Mouse (Mus musculus) midbrain, embryonic 11.5 days (tissue): Measurements from ENCODE around the gene Zfp740. TPM values are rescaled to one million over a fixed set of nuclear protein-coding genes. Genes with fewer than 3 reads are reported as not detected.

ENCODE experiments used
- ATAC-seq: fragments of 200-750 bp; cut with Nextera tagmentation; 2 replicates; pipeline ENCODE4 v1.8.0; 2017; ENCODE audit warnings: moderate TSS enrichment, moderate library complexity; ENCODE audit not compliant: low FRiP score
- DNase-seq: peaks from one replicate; pipeline ENCODE4 v3.0.0; 2015; ENCODE audit warnings: low spot score; ENCODE audit errors: missing footprints
- H3K27ac ChIP-seq: fragments of 300-500 bp; sonication (generic); 2 replicates; pipeline ENCODE4 v1.5.1; 2014; ENCODE audit warnings: low read depth, low read length
- H3K27me3 ChIP-seq: fragments of 300-500 bp; sonication (generic); 2 replicates; pipeline ENCODE4 v1.6.1; 2014; ENCODE audit warnings: mild to moderate bottlenecking, low read length, moderate library complexity, mixed read lengths; ENCODE audit not compliant: control insufficient read depth, insufficient read depth
- H3K36me3 ChIP-seq: fragments of 300-500 bp; sonication (generic); 2 replicates; pipeline ENCODE4 v1.6.1; 2014; ENCODE audit warnings: mild to moderate bottlenecking, low read length, moderate library complexity, mixed read lengths; ENCODE audit not compliant: control insufficient read depth, insufficient read depth
- H3K4me1 ChIP-seq: fragments of 300-500 bp; sonication (generic); 2 replicates; pipeline ENCODE4 v1.6.1; 2014; ENCODE audit warnings: low read length; ENCODE audit not compliant: control insufficient read depth, insufficient read depth
- H3K4me2 ChIP-seq: fragments of 300-500 bp; sonication (generic); 2 replicates; pipeline ENCODE4 v1.6.1; 2014; ENCODE audit warnings: mild to moderate bottlenecking, moderate library complexity
- H3K4me3 ChIP-seq: fragments of 300-500 bp; sonication (generic); 2 replicates; pipeline ENCODE4 v1.5.1; 2014; ENCODE audit warnings: low read depth, low read length
- H3K9ac ChIP-seq: fragments of 300-500 bp; sonication (generic); 2 replicates; pipeline ENCODE4 v1.6.1; 2014; ENCODE audit warnings: low read length
- H3K9me3 ChIP-seq: fragments of 300-500 bp; sonication (generic); 2 replicates; pipeline ENCODE4 v1.6.1; 2016; ENCODE audit warnings: low read length; ENCODE audit not compliant: control insufficient read depth
- WGBS: fragments of 180-500 bp; shearing (Covaris S2); extraction: QIAGEN DNeasy Blood & Tissue Kit; methylation state at CpG from one replicate; pipeline ENCODE4 v1.1.7; 2014; 5-methylcytosine and 5-hydroxymethylcytosine counted together
- polyA plus RNA-seq: library from polyadenylated mRNA; unstranded; fragments of >200 nt; fragmentation: Nextera tagmentation; extraction: Ambion mirVana; gene quantifications from 2 replicates; pipeline ENCODE4 v1.2.1, GENCODE M21; 2014

Zfp740 gene
- polyA plus RNA-seq, 1 experiment from 2014 or later = 61.1 TPM

DNA sequence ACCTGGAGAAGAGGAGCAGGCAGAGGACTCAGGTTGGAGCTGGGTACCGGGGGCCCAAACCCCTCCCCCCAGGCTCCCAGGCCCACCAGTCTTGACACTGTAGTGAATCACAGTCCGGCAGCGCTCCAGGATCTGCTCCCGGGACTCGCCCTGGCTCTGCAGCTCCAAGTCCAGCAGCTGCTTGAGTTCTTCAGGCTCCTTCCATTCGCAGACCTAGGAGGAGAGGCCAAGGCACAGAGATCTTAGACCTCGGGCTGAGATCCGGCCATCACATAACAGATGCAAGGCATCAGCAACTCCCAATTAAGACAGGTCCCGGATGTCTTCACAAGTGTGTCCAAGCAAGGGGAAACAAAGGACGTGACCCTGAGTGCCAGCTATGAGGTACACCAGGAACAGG lies 15.0 kb upstream of the Zfp740 start:
- Histone ChIP-seq H3K4me3 (no peak overlapping the region), H3K27ac (no peak overlapping the region)
- no peak for ATAC-seq

DNA sequence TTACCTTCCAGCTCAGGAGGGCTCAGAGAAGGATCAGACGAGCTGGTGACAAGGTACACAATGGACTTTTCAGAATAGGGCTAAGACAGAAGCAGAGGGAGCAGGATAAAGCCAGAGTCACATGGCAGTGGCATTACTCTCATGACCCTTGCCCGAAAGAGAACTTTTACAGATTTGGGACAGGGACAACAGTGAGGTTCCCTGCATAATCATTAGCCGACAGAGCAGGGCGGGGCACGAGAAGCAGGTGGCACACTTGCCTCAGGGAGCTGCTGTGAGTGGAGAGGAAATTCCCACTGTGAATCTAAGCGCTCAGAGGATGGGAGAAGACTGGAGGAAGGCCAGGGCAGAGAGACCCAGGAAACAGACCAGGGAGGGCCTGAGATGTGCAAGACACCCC lies 14.2 kb upstream of the Zfp740 start:
- DNase-seq = no peak
- Histone ChIP-seq H3K9ac (no peak overlapping the region), H3K4me3 (no peak overlapping the region), H3K27ac (no peak overlapping the region), H3K36me3 (no peaks in the 10 kb centered on the region), H3K4me1 (no peaks in the 10 kb centered on the region; the same call in 1 of the 2 replicates), H3K27me3 (no peaks in the 10 kb centered on the region), H3K4me2 (no peak overlapping the region), H3K9me3 (no peaks in the 10 kb centered on the region)
- no peak for ATAC-seq
- WGBS = 53% methylated on average over 6 of the region's 6 CpGs

More for the DNA sequence above, 15.0 kb upstream of the Zfp740 start:
- H3K9ac ChIP-seq = no peak overlapping the region
- 91% methylated on average over 10 of the region's 10 CpGs for WGBS
- H3K36me3 ChIP-seq = no peaks in the 10 kb centered on the region
- H3K9me3 ChIP-seq = no peaks in the 10 kb centered on the region
- no peaks in the 10 kb centered on the region for H3K27me3 ChIP-seq
- DNase-seq = no peak
- H3K4me1 ChIP-seq = no peaks in the 10 kb centered on the region; the same call in 1 of the 2 replicates
- H3K4me2 ChIP-seq = no peak overlapping the region

DNA sequence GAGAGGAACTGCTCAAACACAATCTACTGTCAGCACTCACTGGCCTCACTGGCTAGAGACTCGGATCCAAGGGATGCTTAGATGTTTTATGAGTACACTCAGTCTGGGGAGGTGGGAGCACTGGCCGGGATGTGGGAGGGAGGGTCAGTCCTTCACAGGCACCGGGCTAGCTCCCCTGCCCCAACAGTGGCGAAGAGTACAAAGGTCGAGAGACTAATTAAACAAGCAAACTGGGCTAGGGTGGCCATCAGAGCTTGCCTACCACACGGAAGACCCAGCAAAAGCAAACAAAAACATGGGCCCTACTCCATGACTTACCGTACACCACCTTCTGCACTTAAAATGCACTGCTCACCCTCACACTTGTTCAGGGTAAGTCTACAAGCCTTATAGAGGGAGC lies 11.3 kb upstream of the Zfp740 start:
- DNase-seq (no peak), ATAC-seq (no peak)
- WGBS = 75% methylated on average over 7 of the region's 7 CpGs
- Histone ChIP-seq H3K27ac (no peak overlapping the region), H3K36me3 (no peaks in the 10 kb centered on the region), H3K9ac (no peak overlapping the region), H3K4me2 (no peak overlapping the region), H3K4me3 (no peak overlapping the region), H3K27me3 (no peaks in the 10 kb centered on the region), H3K9me3 (no peaks in the 10 kb centered on the region), H3K4me1 (no peaks in the 10 kb centered on the region; the same call in 1 of the 2 replicates)

DNA sequence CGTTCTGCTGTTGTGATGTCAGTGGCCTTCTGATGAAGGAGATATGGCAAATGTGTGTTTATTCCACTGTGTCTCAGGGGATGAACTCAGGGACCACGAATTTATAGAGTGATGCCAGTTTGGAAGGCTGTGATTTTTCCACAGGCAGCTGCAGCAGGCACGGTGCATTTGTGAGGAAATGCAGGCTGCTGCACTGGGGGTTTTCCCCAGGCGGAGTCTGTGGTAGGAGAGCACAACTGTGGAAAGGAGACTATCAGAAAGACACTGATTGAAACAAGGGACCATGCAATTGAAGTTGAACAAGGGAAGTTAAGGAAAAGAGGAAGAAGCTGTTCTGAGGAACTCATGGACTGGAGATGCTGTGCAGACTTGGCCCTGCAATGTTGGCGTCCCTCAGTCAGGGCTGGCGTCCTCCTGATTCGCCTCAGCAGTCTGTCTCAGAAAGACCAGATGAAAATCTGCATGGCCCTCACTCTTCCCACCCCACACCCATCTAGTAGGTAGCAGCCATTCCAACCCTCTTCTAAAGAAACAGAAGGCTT lies 10.7 kb upstream of the Zfp740 start:
- H3K27ac ChIP-seq = no peak overlapping the region
- H3K36me3 ChIP-seq = no peaks in the 10 kb centered on the region
- ATAC-seq (no peak), DNase-seq (no peak)
- WGBS = 79% methylated on average over 7 of the region's 7 CpGs
- no peak overlapping the region for H3K4me3 ChIP-seq
- no peaks in the 10 kb centered on the region for H3K27me3 ChIP-seq
- no peak overlapping the region for H3K9ac ChIP-seq
- H3K9me3 ChIP-seq = no peaks in the 10 kb centered on the region
- no peaks in the 10 kb centered on the region; the same call in 1 of the 2 replicates for H3K4me1 ChIP-seq
- no peak overlapping the region for H3K4me2 ChIP-seq

DNA sequence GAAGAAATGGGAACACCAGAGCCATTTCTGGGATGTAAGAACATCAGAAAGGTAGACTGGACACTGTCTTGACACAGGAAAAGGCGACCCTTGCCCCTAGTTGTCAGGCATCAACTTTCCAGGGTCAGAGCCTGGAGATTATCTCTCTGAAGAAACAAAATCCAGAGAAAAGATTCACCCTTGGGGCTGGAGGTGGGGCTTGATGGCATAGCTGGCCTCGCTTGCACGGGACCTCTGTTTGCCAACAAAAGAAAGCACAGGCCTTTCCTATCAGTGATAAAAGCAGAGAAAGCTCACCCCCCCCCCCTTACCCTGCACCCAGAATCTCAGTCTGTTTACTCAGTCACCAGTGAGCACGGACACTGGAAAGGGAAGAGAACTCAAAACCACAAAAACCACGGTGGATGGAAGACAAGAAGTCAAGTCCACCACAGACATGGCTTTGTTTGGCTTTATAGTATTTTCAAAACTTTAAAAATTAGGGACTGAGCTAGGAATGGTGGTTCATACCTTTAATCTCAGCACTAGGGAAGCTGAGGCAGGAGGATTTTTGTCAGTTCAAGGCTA lies 10.1 kb upstream of the Zfp740 start:
- H3K27me3 ChIP-seq = no peaks in the 10 kb centered on the region
- no peaks in the 10 kb centered on the region for H3K9me3 ChIP-seq
- DNase-seq = no peak
- H3K4me1 ChIP-seq = no peaks in the 10 kb centered on the region; the same call in 1 of the 2 replicates
- WGBS = 63% methylated on average over 5 of the region's 5 CpGs
- no peak for ATAC-seq
- no peaks in the 10 kb centered on the region for H3K36me3 ChIP-seq
- no peak overlapping the region for H3K4me3 ChIP-seq
- H3K9ac ChIP-seq = no peak overlapping the region
- H3K4me2 ChIP-seq = no peak overlapping the region
- H3K27ac ChIP-seq = no peak overlapping the region

DNA sequence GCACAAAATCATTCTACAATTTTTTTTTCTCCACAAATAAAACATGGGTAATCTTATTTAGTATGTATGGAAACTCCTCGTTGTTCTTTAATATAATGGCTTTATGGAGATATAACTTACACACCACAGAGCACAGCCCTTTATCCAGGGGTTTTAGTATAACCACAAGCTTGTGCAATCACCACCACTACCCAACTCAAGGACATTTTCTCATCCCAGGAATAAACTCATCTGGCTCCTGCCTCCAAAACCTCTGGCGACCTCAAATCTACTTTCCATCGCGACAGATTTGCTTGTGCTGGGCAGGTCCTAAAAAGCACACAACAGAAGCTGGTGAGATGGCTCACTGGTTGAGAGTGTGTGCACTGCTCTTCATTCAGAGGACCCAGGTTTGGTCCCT lies 9.4 kb upstream of the Zfp740 start:
- no peaks in the 10 kb centered on the region for H3K27me3 ChIP-seq
- no peaks in the 10 kb centered on the region; the same call in 1 of the 2 replicates for H3K4me1 ChIP-seq
- ATAC-seq (no peak), DNase-seq (no peak)
- no peak overlapping the region for H3K9ac ChIP-seq
- H3K4me2 ChIP-seq = no peak overlapping the region
- H3K4me3 ChIP-seq = no peak overlapping the region
- H3K27ac ChIP-seq = no peak overlapping the region
- H3K36me3 ChIP-seq = no peaks in the 10 kb centered on the region
- no peaks in the 10 kb centered on the region for H3K9me3 ChIP-seq
- 88% methylated on average over 4 of the region's 4 CpGs for WGBS

DNA sequence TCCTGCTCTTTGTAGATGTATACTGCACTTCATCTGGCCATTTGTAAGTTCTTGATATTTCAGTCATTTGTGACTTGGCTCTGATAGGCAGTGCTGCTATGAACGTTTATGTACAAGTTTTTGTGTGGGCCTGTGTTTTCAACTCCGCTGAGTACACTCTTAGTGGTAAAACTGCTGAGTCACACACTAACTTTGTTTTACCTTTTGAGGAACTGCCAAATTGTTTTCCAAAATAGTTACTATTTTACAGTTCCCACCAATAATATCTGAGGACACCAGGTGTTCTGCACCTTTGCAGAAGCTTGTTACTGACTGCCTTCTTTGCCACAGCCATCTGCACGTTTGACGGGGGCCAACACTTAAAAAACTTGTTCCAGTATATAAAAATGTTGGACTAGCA lies 8.6 kb upstream of the Zfp740 start:
- H3K4me3 ChIP-seq = no peak overlapping the region
- H3K4me2 ChIP-seq = no peak overlapping the region
- WGBS = 90% methylated on average over 4 of the region's 4 CpGs
- H3K4me1 ChIP-seq = no peaks in the 10 kb centered on the region
- no peak overlapping the region for H3K27ac ChIP-seq
- ATAC-seq (no peak), DNase-seq (no peak)
- H3K9me3 ChIP-seq = no peaks in the 10 kb centered on the region
- no peak overlapping the region for H3K9ac ChIP-seq
- H3K27me3 ChIP-seq = no peaks in the 10 kb centered on the region
- H3K36me3 ChIP-seq = no peaks in the 10 kb centered on the region

DNA sequence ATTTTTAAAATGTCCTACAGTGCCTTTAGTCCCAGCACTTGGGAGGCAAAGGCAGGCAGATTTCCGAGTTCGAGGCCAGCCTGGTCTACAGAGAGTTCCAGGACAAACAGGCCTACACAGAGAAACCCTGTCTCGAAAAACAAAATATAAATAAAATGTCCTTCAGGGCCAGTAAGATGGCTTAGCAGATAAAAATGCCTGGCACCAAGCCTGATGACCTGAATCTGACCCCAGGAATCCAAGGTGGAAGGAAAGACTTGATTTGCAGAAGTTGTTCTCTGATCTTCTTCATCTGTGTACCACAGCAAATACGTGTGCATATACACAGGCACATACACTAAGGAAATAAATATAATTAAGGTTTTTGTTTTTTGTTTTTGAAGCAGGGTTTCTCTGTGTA lies 7.7 kb upstream of the Zfp740 start:
- 90% methylated on average over 4 of the region's 4 CpGs for WGBS
- no peak overlapping the region for H3K9ac ChIP-seq
- H3K36me3 ChIP-seq = no peaks in the 10 kb centered on the region
- H3K4me2 ChIP-seq = no peak overlapping the region
- no peak for DNase-seq
- no peaks in the 10 kb centered on the region for H3K4me1 ChIP-seq
- H3K27ac ChIP-seq = no peak overlapping the region
- ATAC-seq = no peak
- no peaks in the 10 kb centered on the region for H3K9me3 ChIP-seq
- H3K27me3 ChIP-seq = no peaks in the 10 kb centered on the region
- H3K4me3 ChIP-seq = no peak overlapping the region

DNA sequence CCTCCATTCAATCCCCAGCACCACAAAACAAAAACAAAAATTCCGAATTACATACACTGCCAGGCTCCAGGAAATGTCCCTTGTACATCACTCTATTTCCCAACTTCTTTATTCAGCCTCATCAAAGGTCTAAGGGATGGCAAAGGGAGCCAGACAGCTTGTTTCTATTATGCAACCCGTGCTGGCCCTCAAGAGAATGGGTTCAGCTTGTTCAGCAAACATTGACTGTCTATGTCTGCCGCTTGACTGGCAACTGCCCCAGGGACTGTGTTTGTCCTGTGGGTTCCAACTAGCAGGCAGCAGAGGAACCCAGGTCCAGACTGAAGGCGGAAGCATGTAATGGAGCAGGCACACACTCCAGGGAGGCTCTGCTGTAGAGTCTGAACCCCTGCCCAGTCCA lies 4.2 kb upstream of the Zfp740 start:
- no peak overlapping the region for H3K4me2 ChIP-seq
- ATAC-seq (no peak), DNase-seq (no peak)
- H3K9ac ChIP-seq = no peak overlapping the region
- H3K27me3 ChIP-seq = no peaks in the 10 kb centered on the region
- no peaks in the 10 kb centered on the region for H3K4me1 ChIP-seq
- no peak overlapping the region for H3K4me3 ChIP-seq
- 78% methylated on average over 4 of the region's 4 CpGs for WGBS
- H3K9me3 ChIP-seq = no peaks in the 10 kb centered on the region
- H3K27ac ChIP-seq = no peak overlapping the region
- H3K36me3 ChIP-seq = no peaks in the 10 kb centered on the region
